Mouse (Mus musculus): Measurements from ENCODE around the gene Dot1l.

Gene Dot1l

GRCm38 (mm10) chr10:80829359-80830278 is 74.6 kb downstream of the Dot1l start:
- no peak for DNase-seq (ENCODE audit: low spot score)

GRCm38 (mm10) chr10:80831136-80831535 is 76.1 kb downstream of the Dot1l start:
- DNase-seq (ENCODE audit: low spot score): peak; percentile 76

DNA sequence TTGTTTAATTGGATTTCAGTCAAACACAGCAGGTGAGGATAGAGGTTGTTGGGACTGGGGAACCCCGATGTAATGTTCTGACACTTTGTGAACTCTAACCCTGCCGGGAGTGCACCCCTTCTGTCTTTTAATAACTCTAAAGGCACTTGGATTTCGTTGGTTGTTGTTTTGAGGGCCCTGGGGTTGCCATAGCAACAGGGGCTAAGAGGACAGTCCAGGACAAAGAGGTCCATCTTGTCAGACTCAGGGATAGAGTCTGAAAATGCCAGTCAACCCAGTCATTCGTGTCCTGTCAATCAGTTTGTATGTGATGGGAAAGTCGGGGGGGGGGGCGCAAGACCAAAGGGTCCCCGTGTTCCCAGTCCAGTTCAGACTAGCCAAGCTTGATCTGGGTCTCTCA is 77.8 kb downstream of the Dot1l start:
- no peak for DNase-seq (ENCODE audit: low spot score)

GRCm38 (mm10) chr10:80835617-80836016 is 80.6 kb downstream of the Dot1l start:
- DNase-seq (ENCODE audit: low spot score): no peak

DNA sequence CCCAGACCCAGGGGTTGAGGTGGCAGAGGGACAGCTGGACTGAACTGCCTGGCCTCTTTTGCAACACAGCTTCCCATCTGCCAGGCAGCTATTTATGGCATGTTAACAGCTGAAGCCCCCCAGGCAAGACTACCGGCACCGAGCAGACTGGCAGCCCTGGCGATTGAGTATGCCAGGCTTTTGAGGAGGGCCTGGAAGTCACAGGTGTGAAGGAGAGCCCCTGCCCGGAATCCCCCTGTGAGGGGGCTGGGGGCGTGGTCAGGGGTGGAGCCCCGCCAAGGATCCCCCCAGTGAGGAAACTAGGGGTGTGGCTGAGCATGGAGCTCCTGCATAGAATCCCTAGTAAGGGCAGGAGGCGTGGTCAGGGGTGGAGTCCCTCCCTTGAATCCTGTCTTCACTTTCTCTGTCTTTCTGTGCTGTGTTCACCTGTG is 82.0 kb downstream of the Dot1l start:
- DNase-seq (ENCODE audit: low spot score): no peak

- no peak for DNase-seq (ENCODE audit: low spot score)
Observed at GRCm38 (mm10) chr10:80837827-80838226, 82.8 kb downstream of the Dot1l start.

- no peak for DNase-seq (ENCODE audit: low spot score)
Observed at GRCm38 (mm10) chr10:80838346-80838912, 83.4 kb downstream of the Dot1l start.

DNA sequence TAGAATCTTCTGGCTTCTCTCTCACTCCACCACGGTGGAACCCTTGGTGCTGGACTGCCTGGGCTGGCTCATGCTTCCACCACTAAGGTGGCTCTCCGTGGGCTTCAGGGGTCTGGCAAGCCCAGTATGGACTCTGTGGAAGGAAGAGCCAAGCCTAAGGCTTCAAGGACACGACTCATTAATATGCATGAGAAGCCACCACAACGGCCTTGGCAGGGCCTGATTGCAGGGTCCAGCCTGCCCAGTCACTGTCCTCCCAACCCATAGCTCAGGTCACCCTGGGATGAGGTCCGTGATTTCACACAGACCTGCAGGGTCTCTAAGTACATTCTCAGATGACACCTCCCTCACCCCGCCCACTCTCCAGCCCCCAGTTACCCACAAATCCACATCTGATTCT is 84.8 kb downstream of the Dot1l start:
- no peak for DNase-seq (ENCODE audit: low spot score)

GRCm38 (mm10) chr10:80841685-80842084 is 86.7 kb downstream of the Dot1l start:
- DNase-seq (ENCODE audit: low spot score): no peak

DNA sequence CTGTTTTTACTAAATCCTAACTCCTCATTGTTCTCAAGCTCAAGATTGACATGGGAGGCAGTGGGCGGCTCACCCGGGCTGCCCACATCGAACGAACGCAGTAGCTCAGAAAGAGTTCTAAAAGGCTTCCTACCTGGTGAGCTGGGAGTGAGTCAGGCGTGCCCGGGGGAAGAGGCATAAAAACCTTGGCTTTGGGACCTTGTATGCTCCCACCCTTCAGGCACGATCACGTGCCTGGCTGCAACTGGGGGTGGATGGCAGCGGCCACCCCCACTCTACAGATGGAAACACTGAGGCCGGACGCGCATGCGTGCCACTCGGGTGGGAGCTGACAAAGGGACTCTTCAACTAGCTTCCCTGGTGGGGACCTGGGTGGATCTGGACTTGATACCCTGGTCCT is 87.3 kb downstream of the Dot1l start:
- no peak for DNase-seq (ENCODE audit: low spot score)

- DNase-seq (ENCODE audit: low spot score): no peak
Observed at GRCm38 (mm10) chr10:80843087-80843930, 88.3 kb downstream of the Dot1l start.

GRCm38 (mm10) chr10:80843931-80844547 is 89.0 kb downstream of the Dot1l start, which contains the start of gene Lingo3:
TSS of gene Lingo3 (minus strand) at chr10:80844039.
- DNase-seq (ENCODE audit: low spot score): no peak

Data from testis, postnatal 14 days (tissue).